Mouse (Mus musculus) cerebellum, adult 2 months (tissue): ENCODE measurements around the gene Slc26a8.

ENCODE experiments used
- CTCF ChIP-seq: fragments of 200-500 bp; IDR thresholded peaks from 2 replicates; pipeline ENCODE4 v1.5.1; 2011; ENCODE audit warnings: low read depth, mild to moderate bottlenecking, control low read depth, low read length, moderate library complexity, borderline replicate concordance; ENCODE audit not compliant: insufficient read depth
- POLR2A ChIP-seq: fragments of 200-500 bp; IDR thresholded peaks from 2 replicates; pipeline ENCODE4 v1.6.1; 2011; ENCODE audit warnings: low read length, control low read depth, borderline replicate concordance; ENCODE audit not compliant: insufficient read depth

- no peak for TF ChIP-seq CTCF
- TF ChIP-seq POLR2A: no peak
Measured at GRCm38 (mm10) chr17:28725783-28726182, 35.8 kb upstream of the Slc26a8 start, which contains the start of gene AC170998.1.
